Mouse (Mus musculus) liver, embryonic 15.5 days (tissue): Measurements from ENCODE around the gene Anapc15. TPM values are rescaled to one million over a fixed set of nuclear protein-coding genes. Genes with fewer than 3 reads are reported as not detected.
A peak's percentile ranks its signal among the peaks of the same experiment; 100 is the strongest.

Experiments used
- ATAC-seq: fragments of 200-750 bp; cut with Nextera tagmentation; 2 replicates; pipeline ENCODE4 v1.8.0; 2017; ENCODE audit warnings: moderate number of reproducible peaks, mild to moderate bottlenecking, moderate library complexity; ENCODE audit not compliant: insufficient read depth
- H3K27ac ChIP-seq: fragments of 300-500 bp; sonication (generic); replicated peaks from 2 replicates; pipeline ENCODE4 v1.5.1; 2015; ENCODE audit warnings: mild to moderate bottlenecking, inconsistent platforms
- H3K27me3 ChIP-seq: fragments of 300-500 bp; sonication (generic); 2 replicates; pipeline ENCODE4 v1.6.1; 2015; ENCODE audit warnings: mild to moderate bottlenecking, inconsistent platforms
- H3K36me3 ChIP-seq: fragments of 300-500 bp; sonication (generic); replicated peaks from 2 replicates; pipeline ENCODE4 v1.6.1; 2015; ENCODE audit warnings: moderate library complexity, mild to moderate bottlenecking, inconsistent platforms
- H3K4me1 ChIP-seq: fragments of 300-500 bp; sonication (generic); replicated peaks from 2 replicates; pipeline ENCODE4 v1.6.1; 2015; ENCODE audit warnings: inconsistent platforms
- H3K4me2 ChIP-seq: fragments of 300-500 bp; sonication (generic); 2 replicates; pipeline ENCODE4 v1.6.1; 2015; ENCODE audit warnings: moderate library complexity, mild to moderate bottlenecking, inconsistent platforms
- H3K4me3 ChIP-seq: fragments of 300-500 bp; sonication (generic); replicated peaks from 2 replicates; pipeline ENCODE4 v1.5.1; 2015; ENCODE audit warnings: mild to moderate bottlenecking, inconsistent platforms
- H3K9ac ChIP-seq: fragments of 300-500 bp; sonication (generic); 2 replicates; pipeline ENCODE4 v1.6.1; 2015; ENCODE audit warnings: moderate library complexity, mild to moderate bottlenecking, inconsistent platforms
- H3K9me3 ChIP-seq: fragments of 300-500 bp; sonication (generic); replicated peaks from 2 replicates; pipeline ENCODE4 v1.6.1; 2016; ENCODE audit warnings: inconsistent platforms
- WGBS: fragments of 180-500 bp; shearing (Covaris S2); methylation state at CpG from one replicate; pipeline ENCODE4 v1.1.7; 2015; ENCODE audit warnings: mixed read lengths; ENCODE audit not compliant: insufficient replicate concordance; 5-methylcytosine and 5-hydroxymethylcytosine counted together
- polyA plus RNA-seq: library from polyadenylated mRNA; unstranded; fragments of >200 nt; fragmentation: Nextera tagmentation; extraction: Ambion mirVana; gene quantifications from 2 replicates; pipeline ENCODE4 v1.2.1, GENCODE M21; 2015

Gene Anapc15
- polyA plus RNA-seq, 1 experiment from 2014 or later = 44.5 TPM

- H3K9me3 ChIP-seq = no peaks in the 10 kb centered on the region
- no peak overlapping the region for H3K4me2 ChIP-seq
- peaks cover 37% of the 10 kb centered on the region for H3K27me3 ChIP-seq
- ATAC-seq = no peak
- peaks cover 12% of the 10 kb centered on the region; the same call in 1 of the 2 replicates for H3K4me1 ChIP-seq
- H3K9ac ChIP-seq = no peak overlapping the region
- H3K27ac ChIP-seq = no peak overlapping the region
- 50% methylated on average over 5 of the region's 5 CpGs for WGBS
- H3K36me3 ChIP-seq = peaks cover 24% of the 10 kb centered on the region
- no peak overlapping the region for H3K4me3 ChIP-seq
These were observed 30.2 kb upstream of the Anapc15 start for GRCm38 (mm10) chr7:101833352-101833751.

GRCm38 (mm10) chr7:101833916-101834584, 29.5 kb upstream of the Anapc15 start:
- WGBS = 65% methylated on average over 3 of the region's 3 CpGs
- Histone ChIP-seq H3K4me2 (no peak overlapping the region), H3K36me3 (peaks cover 24% of the 10 kb centered on the region), H3K4me1 (peaks cover 12% of the 10 kb centered on the region; the same call in 1 of the 2 replicates), H3K27me3 (peaks cover 44% of the 10 kb centered on the region), H3K9me3 (no peaks in the 10 kb centered on the region), H3K4me3 (no peak overlapping the region), H3K27ac (no peak overlapping the region), H3K9ac (no peak overlapping the region)
- ATAC-seq = no peak

- Histone ChIP-seq H3K9ac (no peak overlapping the region), H3K4me2 (no peak overlapping the region), H3K4me3 (no peak overlapping the region), H3K9me3 (no peaks in the 10 kb centered on the region), H3K27me3 (peaks cover 53% of the 10 kb centered on the region), H3K4me1 (peaks cover 12% of the 10 kb centered on the region; the same call in 1 of the 2 replicates), H3K36me3 (peaks cover 22% of the 10 kb centered on the region), H3K27ac (no peak overlapping the region)
- no peak for ATAC-seq
- 59% methylated on average over 3 of the region's 3 CpGs for WGBS
These were observed 28.6 kb upstream of the Anapc15 start for GRCm38 (mm10) chr7:101834903-101835302.

GRCm38 (mm10) chr7:101835457-101836109, 27.9 kb upstream of the Anapc15 start:
- H3K27ac ChIP-seq = no peak overlapping the region
- H3K9ac ChIP-seq = no peak overlapping the region
- H3K27me3 ChIP-seq = peaks cover 59% of the 10 kb centered on the region
- 39% methylated on average over 5 of the region's 5 CpGs for WGBS
- H3K9me3 ChIP-seq = no peaks in the 10 kb centered on the region
- H3K36me3 ChIP-seq = peaks cover 15% of the 10 kb centered on the region; the same call in 1 of the 2 replicates
- ATAC-seq = no peak
- H3K4me1 ChIP-seq = peaks cover 12% of the 10 kb centered on the region; the same call in 1 of the 2 replicates
- H3K4me2 ChIP-seq = peak overlapping the region; percentile 74
- no peak overlapping the region; the same call in 1 of the 2 replicates for H3K4me3 ChIP-seq

GRCm38 (mm10) chr7:101836271-101837153, 27.0 kb upstream of the Anapc15 start:
- Histone ChIP-seq H3K4me3 (peak overlapping the region; percentile 60), H3K4me1 (peaks cover 12% of the 10 kb centered on the region; the same call in 1 of the 2 replicates), H3K4me2 (peak overlapping the region; percentile 74), H3K27ac (peak overlapping the region; percentile 48; the same call in 1 of the 2 replicates), H3K36me3 (peaks cover 6% of the 10 kb centered on the region; the same call in 1 of the 2 replicates), H3K9ac (peak overlapping the region; percentile 48), H3K27me3 (peaks cover 59% of the 10 kb centered on the region), H3K9me3 (no peaks in the 10 kb centered on the region)
- 0 out of 2 replicates have a peak, but pooled peaks have one; percentile 43 for ATAC-seq
- WGBS = under 1% methylated on average over 55 of the region's 63 CpGs

- under 1% methylated on average over 20 of the region's 20 CpGs for WGBS
- peak overlapping the region; percentile 74 for H3K4me2 ChIP-seq
- ATAC-seq = no peak
These were observed 26.3 kb upstream of the Anapc15 start for GRCm38 (mm10) chr7:101837154-101837605.

GRCm38 (mm10) chr7:101837606-101838471, 25.7 kb upstream of the Anapc15 start, which contains the start of gene Inppl1:
Gene Inppl1 (minus strand): TSS chr7:101838229.
- no peaks in the 10 kb centered on the region for H3K36me3 ChIP-seq
- no peaks in the 10 kb centered on the region for H3K9me3 ChIP-seq
- peak within 1 kb of the TSS; percentile 74 for H3K4me2 ChIP-seq
- H3K27me3 ChIP-seq = peaks cover 59% of the 10 kb centered on the region
- peak within 1 kb of the TSS; percentile 48 for H3K9ac ChIP-seq
- H3K4me3 ChIP-seq = peak within 1 kb of the TSS; percentile 60
- 2% methylated on average over 64 of the region's 64 CpGs for WGBS
- peak; percentile 58 for ATAC-seq
- H3K27ac ChIP-seq = peak within 1 kb of the TSS; percentile 48
- peaks cover 12% of the 10 kb centered on the region; the same call in 1 of the 2 replicates for H3K4me1 ChIP-seq

More at GRCm38 (mm10) chr7:101837154-101837605, 26.3 kb upstream of the Anapc15 start:
- Histone ChIP-seq H3K27me3 (peaks cover 59% of the 10 kb centered on the region), H3K36me3 (no peaks in the 10 kb centered on the region), H3K27ac (peak overlapping the region; percentile 48), H3K4me3 (peak overlapping the region; percentile 60), H3K9me3 (no peaks in the 10 kb centered on the region), H3K4me1 (peaks cover 12% of the 10 kb centered on the region; the same call in 1 of the 2 replicates), H3K9ac (peak overlapping the region; percentile 48)

GRCm38 (mm10) chr7:101844186-101844585, 19.3 kb upstream of the Anapc15 start:
- Histone ChIP-seq H3K27ac (no peak overlapping the region), H3K4me1 (no peaks in the 10 kb centered on the region), H3K4me3 (no peak overlapping the region), H3K4me2 (no peak overlapping the region), H3K27me3 (peaks cover 13% of the 10 kb centered on the region), H3K36me3 (no peaks in the 10 kb centered on the region), H3K9ac (no peak overlapping the region), H3K9me3 (no peaks in the 10 kb centered on the region)
- no peak for ATAC-seq
- 58% methylated on average over 6 of the region's 6 CpGs for WGBS

- Histone ChIP-seq H3K4me3 (no peak overlapping the region), H3K9ac (no peak overlapping the region), H3K27me3 (no peaks in the 10 kb centered on the region), H3K27ac (no peak overlapping the region), H3K4me2 (no peak overlapping the region), H3K9me3 (no peaks in the 10 kb centered on the region), H3K4me1 (no peaks in the 10 kb centered on the region), H3K36me3 (no peaks in the 10 kb centered on the region)
- ATAC-seq = no peak
- 83% methylated on average over 1 of the region's 1 CpGs for WGBS
These were observed 15.6 kb upstream of the Anapc15 start for GRCm38 (mm10) chr7:101847934-101848333.

GRCm38 (mm10) chr7:101851689-101852088, 11.8 kb upstream of the Anapc15 start:
- no peak overlapping the region for H3K4me2 ChIP-seq
- WGBS = 53% methylated on average over 6 of the region's 6 CpGs
- no peak for ATAC-seq
- no peak overlapping the region for H3K4me3 ChIP-seq
- H3K27ac ChIP-seq = no peak overlapping the region
- no peaks in the 10 kb centered on the region for H3K27me3 ChIP-seq
- H3K4me1 ChIP-seq = no peaks in the 10 kb centered on the region
- H3K9ac ChIP-seq = no peak overlapping the region
- H3K9me3 ChIP-seq = no peaks in the 10 kb centered on the region
- no peaks in the 10 kb centered on the region for H3K36me3 ChIP-seq
